Mouse (Mus musculus): ENCODE measurements around the gene Cdc5l. TPM values are rescaled to one million over a fixed set of nuclear protein-coding genes. Genes with fewer than 3 reads are reported as not detected.
"Not testable (repeated sequence)": the region's sequence is repeated elsewhere in the genome, so short reads cannot be mapped to it uniquely, and the experiment has no call there.

The Cdc5l gene
- polyA plus RNA-seq, 1 experiment = 44.9 TPM

- no peak overlapping the region for H3K27ac ChIP-seq (ENCODE audit: control insufficient read depth, insufficient read depth, low read depth, low read length, poor library complexity)
- no peak for TF ChIP-seq POLR2A (IDR thresholded peaks at IDR 0.05; ENCODE audit: borderline replicate concordance, control insufficient read depth, low read depth, low read length)
- WGBS = 82% methylated on average over 5 of the region's 5 CpGs
- H3K4me3 ChIP-seq (replicated peaks; ENCODE audit: control insufficient read depth, low read depth, low read length) = no peak overlapping the region
- H3K4me1 ChIP-seq (ENCODE audit: control insufficient read depth, insufficient read depth, low read length) = no peaks in the 10 kb centered on the region
These were observed 34.8 kb upstream of the Cdc5l start for GRCm38 (mm10) chr17:45468302-45468701.

- no peak overlapping the region for H3K27ac ChIP-seq (ENCODE audit: control insufficient read depth, insufficient read depth, low read depth, low read length, poor library complexity)
- no peaks in the 10 kb centered on the region for H3K4me1 ChIP-seq (ENCODE audit: control insufficient read depth, insufficient read depth, low read length)
- WGBS = 55% methylated on average over 2 of the region's 2 CpGs
- TF ChIP-seq POLR2A (IDR thresholded peaks at IDR 0.05; ENCODE audit: borderline replicate concordance, control insufficient read depth, low read depth, low read length) (no peak), CTCF (IDR thresholded peaks at IDR 0.05; ENCODE audit: control insufficient read depth, insufficient read depth, low read length) (no peak)
- H3K4me3 ChIP-seq (replicated peaks; ENCODE audit: control insufficient read depth, low read depth, low read length) = no peak overlapping the region
These were observed 33.2 kb upstream of the Cdc5l start for GRCm38 (mm10) chr17:45466701-45467100.

GRCm38 (mm10) chr17:45464255-45464654 is 30.7 kb upstream of the Cdc5l start:
- WGBS = 83% methylated on average over 9 of the region's 9 CpGs
- TF ChIP-seq POLR2A (IDR thresholded peaks at IDR 0.05; ENCODE audit: borderline replicate concordance, control insufficient read depth, low read depth, low read length) (no peak), CTCF (IDR thresholded peaks at IDR 0.05; ENCODE audit: control insufficient read depth, insufficient read depth, low read length) (no peak)
- Histone ChIP-seq H3K27ac (ENCODE audit: control insufficient read depth, insufficient read depth, low read depth, low read length, poor library complexity) (no peak overlapping the region), H3K4me1 (ENCODE audit: control insufficient read depth, insufficient read depth, low read length) (no peaks in the 10 kb centered on the region), H3K4me3 (replicated peaks; ENCODE audit: control insufficient read depth, low read depth, low read length) (no peak overlapping the region)

GRCm38 (mm10) chr17:45462506-45462905 is 29.0 kb upstream of the Cdc5l start:
- 84% methylated on average over 4 of the region's 4 CpGs for WGBS

GRCm38 (mm10) chr17:45459062-45459461 is 25.5 kb upstream of the Cdc5l start:
- TF ChIP-seq CTCF (IDR thresholded peaks at IDR 0.05; ENCODE audit: control insufficient read depth, insufficient read depth, low read length) = no peak
- TF ChIP-seq POLR2A (IDR thresholded peaks at IDR 0.05; ENCODE audit: borderline replicate concordance, control insufficient read depth, low read depth, low read length) = no peak
- Histone ChIP-seq H3K4me1 (ENCODE audit: control insufficient read depth, insufficient read depth, low read length) (no peaks in the 10 kb centered on the region), H3K27ac (ENCODE audit: control insufficient read depth, insufficient read depth, low read depth, low read length, poor library complexity) (no peak overlapping the region), H3K4me3 (replicated peaks; ENCODE audit: control insufficient read depth, low read depth, low read length) (no peak overlapping the region)
- whole genome bisulfite sequencing = 76% methylated on average over 8 of the region's 8 CpGs

More at GRCm38 (mm10) chr17:45462506-45462905, 29.0 kb upstream of the Cdc5l start:
- no peaks in the 10 kb centered on the region for H3K4me1 ChIP-seq (ENCODE audit: control insufficient read depth, insufficient read depth, low read length)
- H3K4me3 ChIP-seq (replicated peaks; ENCODE audit: control insufficient read depth, low read depth, low read length) = no peak overlapping the region
- no peak for TF ChIP-seq POLR2A (IDR thresholded peaks at IDR 0.05; ENCODE audit: borderline replicate concordance, control insufficient read depth, low read depth, low read length)
- H3K27ac ChIP-seq (ENCODE audit: control insufficient read depth, insufficient read depth, low read depth, low read length, poor library complexity) = no peak overlapping the region

- no peaks in the 10 kb centered on the region for H3K4me1 ChIP-seq (ENCODE audit: control insufficient read depth, insufficient read depth, low read length)
- 65% methylated on average over 4 of the region's 4 CpGs for WGBS
- TF ChIP-seq CTCF (IDR thresholded peaks at IDR 0.05; ENCODE audit: control insufficient read depth, insufficient read depth, low read length) (no peak), POLR2A (IDR thresholded peaks at IDR 0.05; ENCODE audit: borderline replicate concordance, control insufficient read depth, low read depth, low read length) (no peak)
- no peak overlapping the region for H3K27ac ChIP-seq (ENCODE audit: control insufficient read depth, insufficient read depth, low read depth, low read length, poor library complexity)
- no peak overlapping the region for H3K4me3 ChIP-seq (replicated peaks; ENCODE audit: control insufficient read depth, low read depth, low read length)
These were observed 25.0 kb upstream of the Cdc5l start for GRCm38 (mm10) chr17:45458516-45458915.

- Histone ChIP-seq H3K4me3 (replicated peaks; ENCODE audit: control insufficient read depth, low read depth, low read length) (no peak overlapping the region), H3K27ac (ENCODE audit: control insufficient read depth, insufficient read depth, low read depth, low read length, poor library complexity) (no peak overlapping the region), H3K4me1 (ENCODE audit: control insufficient read depth, insufficient read depth, low read length) (no peaks in the 10 kb centered on the region)
- 78% methylated on average over 5 of the region's 5 CpGs for WGBS
- no peak for TF ChIP-seq POLR2A (IDR thresholded peaks at IDR 0.05; ENCODE audit: borderline replicate concordance, control insufficient read depth, low read depth, low read length)
- TF ChIP-seq CTCF (IDR thresholded peaks at IDR 0.05; ENCODE audit: control insufficient read depth, insufficient read depth, low read length) = peak; percentile 18; the same call in 1 of the 2 replicates
These were observed 23.9 kb upstream of the Cdc5l start for GRCm38 (mm10) chr17:45457487-45457886.

- no peak overlapping the region for H3K27ac ChIP-seq (ENCODE audit: control insufficient read depth, insufficient read depth, low read depth, low read length, poor library complexity)
- WGBS = 78% methylated on average over 13 of the region's 13 CpGs
- H3K4me1 ChIP-seq (ENCODE audit: control insufficient read depth, insufficient read depth, low read length) = no peaks in the 10 kb centered on the region
- no peak for TF ChIP-seq POLR2A (IDR thresholded peaks at IDR 0.05; ENCODE audit: borderline replicate concordance, control insufficient read depth, low read depth, low read length)
- TF ChIP-seq CTCF (IDR thresholded peaks at IDR 0.05; ENCODE audit: control insufficient read depth, insufficient read depth, low read length) = no peak
- H3K4me3 ChIP-seq (replicated peaks; ENCODE audit: control insufficient read depth, low read depth, low read length) = no peak overlapping the region
These were observed 23.0 kb upstream of the Cdc5l start for GRCm38 (mm10) chr17:45456260-45457152.

- WGBS = 74% methylated on average over 9 of the region's 9 CpGs
- not testable (repeated sequence) for H3K4me1 ChIP-seq (ENCODE audit: control insufficient read depth, insufficient read depth, low read length); H3K4me3 ChIP-seq (replicated peaks; ENCODE audit: control insufficient read depth, low read depth, low read length); H3K27ac ChIP-seq (ENCODE audit: control insufficient read depth, insufficient read depth, low read depth, low read length, poor library complexity)
These were observed 22.2 kb upstream of the Cdc5l start for GRCm38 (mm10) chr17:45455783-45456182.
